Mouse (Mus musculus) MEL (cell line): ENCODE results near the gene Psenen. TPM values are rescaled to one million over a fixed set of nuclear protein-coding genes. Genes with fewer than 3 reads are reported as not detected.
A peak's percentile ranks its signal among the peaks of the same experiment; 100 is the strongest.

Source experiments
- DNase-seq: peaks from one replicate; pipeline ENCODE4 v3.0.0; 2011; ENCODE audit warnings: low read depth, low spot score
- H3K27ac ChIP-seq: 2 replicates; pipeline ENCODE4 v1.5.1; 2012; ENCODE audit warnings: low read depth, mild to moderate bottlenecking, control low read depth, low read length, moderate library complexity; ENCODE audit not compliant: control insufficient read depth
- H3K27me3 ChIP-seq, 2 experiments: fragments of 150-350 bp in 1 of 2; sonication (generic) in 1 of 2; 2 replicates each; pipeline ENCODE4 v1.6.1; 2012; ENCODE audit warnings: low read length in 2 of 2, mild to moderate bottlenecking in 2 of 2, improper control_type of control experiment in 1 of 2, moderate library complexity in 1 of 2; ENCODE audit not compliant: insufficient read depth in 2 of 2, control insufficient read depth in 1 of 2
- H3K36me3 ChIP-seq, 2 experiments: 2 replicates each; pipeline ENCODE4 v1.6.1; 2012 to 2014; ENCODE audit warnings: low read length in 2 of 2, improper control_type of control experiment in 1 of 2, inconsistent platforms in 1 of 2, mild to moderate bottlenecking in 1 of 2; ENCODE audit not compliant: insufficient read depth in 2 of 2, control insufficient read depth in 1 of 2
- H3K4me1 ChIP-seq, 2 experiments: fragments of 150-350 bp in 1 of 2; sonication (generic) in 1 of 2; 2 replicates each; pipeline ENCODE4 v1.6.1; 2012; ENCODE audit warnings: low read length in 2 of 2, improper control_type of control experiment in 1 of 2, mild to moderate bottlenecking in 1 of 2; ENCODE audit not compliant: insufficient read depth in 2 of 2, control insufficient read depth in 1 of 2
- H3K4me3 ChIP-seq, 2 experiments: fragments of 150-350 bp in 1 of 2; sonication (generic) in 1 of 2; 2 replicates each; pipeline ENCODE4 v1.5.1; 2012; ENCODE audit warnings: low read depth in 2 of 2, low read length in 2 of 2, mild to moderate bottlenecking in 2 of 2, moderate library complexity in 2 of 2, control low read depth in 1 of 2, improper control_type of control experiment in 1 of 2; ENCODE audit not compliant: control insufficient read depth in 1 of 2, insufficient read depth in 1 of 2
- H3K79me2 ChIP-seq: 2 replicates; pipeline ENCODE4 v1.6.1; 2012; ENCODE audit warnings: mild to moderate bottlenecking, low read length, moderate library complexity; ENCODE audit not compliant: control insufficient read depth, poor library complexity, insufficient read depth
- H3K9ac ChIP-seq: 2 replicates; pipeline ENCODE4 v1.6.1; 2012; ENCODE audit warnings: low read depth, mild to moderate bottlenecking, control low read depth, low read length, moderate library complexity; ENCODE audit not compliant: control insufficient read depth, poor library complexity, severe bottlenecking
- H3K9me3 ChIP-seq: fragments of 150-350 bp; sonication (generic); replicated peaks from 2 replicates; pipeline ENCODE4 v1.6.1; 2012; ENCODE audit warnings: mild to moderate bottlenecking, low read length, improper control_type of control experiment, moderate library complexity; ENCODE audit not compliant: insufficient read depth
- BHLHE40 ChIP-seq: IDR thresholded peaks from 2 replicates; pipeline ENCODE4 v1.6.1; 2012; ENCODE audit warnings: low read depth, mild to moderate bottlenecking, inconsistent platforms, low read length, improper control_type of control experiment, borderline replicate concordance
- CHD1 ChIP-seq: IDR thresholded peaks from 2 replicates; pipeline ENCODE4 v1.6.1; 2012; ENCODE audit warnings: low read depth, mild to moderate bottlenecking, inconsistent platforms, low read length, improper control_type of control experiment
- CHD2 ChIP-seq: IDR thresholded peaks from 2 replicates; pipeline ENCODE4 v1.6.1; 2011; ENCODE audit warnings: low read length, improper control_type of control experiment
- CTCF ChIP-seq, 3 experiments: IDR thresholded peaks in 2 of 3; conservative IDR thresholded peaks in 1 of 3; 2 replicates each; pipeline ENCODE4 v1.5.1; 2011 to 2012; ENCODE audit warnings: low read length in 3 of 3, low read depth in 2 of 3, mild to moderate bottlenecking in 2 of 3, improper control_type of control experiment in 1 of 3, inconsistent platforms in 1 of 3, mixed read lengths in 1 of 3, moderate library complexity in 1 of 3; ENCODE audit not compliant: control insufficient read depth in 1 of 3, insufficient read depth in 1 of 3, poor library complexity in 1 of 3, severe bottlenecking in 1 of 3
- E2F4 ChIP-seq: IDR thresholded peaks from 2 replicates; pipeline ENCODE4 v1.6.1; 2011; ENCODE audit warnings: low read depth, low read length, improper control_type of control experiment, borderline replicate concordance
- ELF1 ChIP-seq: IDR thresholded peaks from 2 replicates; pipeline ENCODE4 v1.6.1; 2014; ENCODE audit warnings: low read depth, mild to moderate bottlenecking, inconsistent platforms, low read length, improper control_type of control experiment, moderate library complexity
- EP300 ChIP-seq, 2 experiments: IDR thresholded peaks; 2 replicates each; pipeline ENCODE4 v1.6.1; 2011; ENCODE audit warnings: improper control_type of control experiment in 2 of 2, low read length in 2 of 2, low read depth in 1 of 2, mild to moderate bottlenecking in 1 of 2
- ETS1 ChIP-seq: IDR thresholded peaks from 2 replicates; pipeline ENCODE4 v1.6.1; 2012; ENCODE audit warnings: low read depth, mild to moderate bottlenecking, inconsistent platforms, low read length, improper control_type of control experiment, moderate library complexity
- GABPA ChIP-seq: IDR thresholded peaks from 2 replicates; pipeline ENCODE4 v1.6.1; 2012; ENCODE audit warnings: low read depth, mild to moderate bottlenecking, inconsistent platforms, low read length, improper control_type of control experiment, moderate library complexity
- GATA1 ChIP-seq: IDR thresholded peaks from 2 replicates; pipeline ENCODE4 v1.6.1; 2011; ENCODE audit warnings: low read depth, low read length, improper control_type of control experiment
- HCFC1 ChIP-seq: IDR thresholded peaks from 2 replicates; pipeline ENCODE4 v1.6.1; 2012; ENCODE audit warnings: low read depth, mild to moderate bottlenecking, inconsistent platforms, low read length, improper control_type of control experiment, moderate library complexity
- JUND ChIP-seq: IDR thresholded peaks from 2 replicates; pipeline ENCODE4 v1.6.1; 2011; ENCODE audit warnings: low read depth, mild to moderate bottlenecking, improper control_type of control experiment, low read length
- KAT2A ChIP-seq: conservative IDR thresholded peaks from 2 replicates; pipeline ENCODE4 v1.6.1; 2012; ENCODE audit warnings: low read depth, low read length, improper control_type of control experiment, inconsistent platforms
- MAX ChIP-seq: IDR thresholded peaks from 2 replicates; pipeline ENCODE4 v1.6.1; 2011; ENCODE audit warnings: low read length, improper control_type of control experiment
- MAZ ChIP-seq: IDR thresholded peaks from 2 replicates; pipeline ENCODE4 v1.6.1; 2012; ENCODE audit warnings: low read depth, mild to moderate bottlenecking, inconsistent platforms, low read length, improper control_type of control experiment
- MXI1 ChIP-seq: IDR thresholded peaks from 2 replicates; pipeline ENCODE4 v1.6.1; 2011; ENCODE audit warnings: mild to moderate bottlenecking, low read depth, low read length, improper control_type of control experiment
- MYB ChIP-seq: IDR thresholded peaks from 2 replicates; pipeline ENCODE4 v1.6.1; 2011; ENCODE audit warnings: mild to moderate bottlenecking, low read depth, low read length, improper control_type of control experiment
- MYC ChIP-seq: IDR thresholded peaks from 2 replicates; pipeline ENCODE4 v1.6.1; 2011; ENCODE audit warnings: low read depth, mild to moderate bottlenecking, low read length, improper control_type of control experiment, moderate library complexity
- NELFE ChIP-seq: IDR thresholded peaks from 2 replicates; pipeline ENCODE4 v1.6.1; 2011; ENCODE audit warnings: low read depth, low read length, improper control_type of control experiment
- NRF1 ChIP-seq: IDR thresholded peaks from 2 replicates; pipeline ENCODE4 v1.6.1; 2014; ENCODE audit warnings: low read depth, mild to moderate bottlenecking, inconsistent platforms, low read length, improper control_type of control experiment, moderate library complexity; ENCODE audit not compliant: poor library complexity, insufficient read depth, severe bottlenecking
- POLR2A ChIP-seq, 2 experiments: IDR thresholded peaks; 2 replicates each; pipeline ENCODE4 v1.6.1; 2011 to 2012; ENCODE audit warnings: low read length in 2 of 2, mild to moderate bottlenecking in 2 of 2, control low read depth in 1 of 2, improper control_type of control experiment in 1 of 2, low read depth in 1 of 2, moderate library complexity in 1 of 2; ENCODE audit not compliant: control insufficient read depth in 1 of 2, insufficient read depth in 1 of 2, poor library complexity in 1 of 2
- POLR2AphosphoS2 ChIP-seq: IDR thresholded peaks from 2 replicates; pipeline ENCODE4 v1.6.1; 2011; ENCODE audit warnings: low read length, improper control_type of control experiment
- POLR2AphosphoS5 ChIP-seq: IDR thresholded peaks from 2 replicates; pipeline ENCODE4 v1.6.1; 2012; ENCODE audit warnings: low read depth, borderline replicate concordance, mild to moderate bottlenecking, inconsistent platforms, low read length, moderate library complexity, mixed read lengths
- RAD21 ChIP-seq: IDR thresholded peaks from 2 replicates; pipeline ENCODE4 v1.6.1; 2011; ENCODE audit warnings: mild to moderate bottlenecking, low read depth, low read length, improper control_type of control experiment
- SIN3A ChIP-seq: IDR thresholded peaks from 2 replicates; pipeline ENCODE4 v1.6.1; 2012; ENCODE audit warnings: low read length, improper control_type of control experiment, inconsistent platforms
- SMC3 ChIP-seq: IDR thresholded peaks from 2 replicates; pipeline ENCODE4 v1.6.1; 2011; ENCODE audit warnings: low read depth, low read length, improper control_type of control experiment
- TAL1 ChIP-seq: IDR thresholded peaks from 2 replicates; pipeline ENCODE4 v1.6.1; 2012; ENCODE audit warnings: mild to moderate bottlenecking, inconsistent platforms, low read length, moderate library complexity, mixed read lengths
- TCF12 ChIP-seq: IDR thresholded peaks from 2 replicates; pipeline ENCODE4 v1.6.1; 2014; ENCODE audit warnings: low read depth, mild to moderate bottlenecking, inconsistent platforms, low read length, improper control_type of control experiment, moderate library complexity
- UBTF ChIP-seq: IDR thresholded peaks from 2 replicates; pipeline ENCODE4 v1.6.1; 2012; ENCODE audit warnings: low read depth, mild to moderate bottlenecking, inconsistent platforms, low read length, improper control_type of control experiment, moderate library complexity, borderline replicate concordance; ENCODE audit not compliant: insufficient read depth
- USF1 ChIP-seq: IDR thresholded peaks from 2 replicates; pipeline ENCODE4 v1.6.1; 2014; ENCODE audit warnings: low read depth, mild to moderate bottlenecking, inconsistent platforms, low read length, improper control_type of control experiment, moderate library complexity
- USF2 ChIP-seq, 2 experiments: IDR thresholded peaks; 2 replicates each; pipeline ENCODE4 v1.6.1; 2011 to 2012; ENCODE audit warnings: improper control_type of control experiment in 2 of 2, low read length in 2 of 2, borderline replicate concordance in 1 of 2, inconsistent platforms in 1 of 2, low read depth in 1 of 2, mild to moderate bottlenecking in 1 of 2; ENCODE audit not compliant: insufficient read depth in 1 of 2
- ZC3H11A ChIP-seq: IDR thresholded peaks from 2 replicates; pipeline ENCODE4 v1.6.1; 2012; ENCODE audit warnings: low read depth, mild to moderate bottlenecking, inconsistent platforms, low read length, improper control_type of control experiment
- ZKSCAN1 ChIP-seq: IDR thresholded peaks from 2 replicates; pipeline ENCODE4 v1.6.1; 2012; ENCODE audit warnings: low read depth, mild to moderate bottlenecking, inconsistent platforms, low read length, improper control_type of control experiment, moderate library complexity
- ZMIZ1 ChIP-seq: IDR thresholded peaks from 2 replicates; pipeline ENCODE4 v1.6.1; 2012; ENCODE audit warnings: low read depth, mild to moderate bottlenecking, inconsistent platforms, low read length, improper control_type of control experiment, moderate library complexity
- ZNF384 ChIP-seq: IDR thresholded peaks from 2 replicates; pipeline ENCODE4 v1.6.1; 2012; ENCODE audit warnings: low read depth, mild to moderate bottlenecking, inconsistent platforms, low read length, improper control_type of control experiment
- polyA plus RNA-seq, 2 experiments: library from polyadenylated mRNA; stranded (reverse) in 1 of 2; unstranded in 1 of 2; fragments of >175 nt in 1 of 2; fragments of >200 nt in 1 of 2; gene quantifications; 2 replicates each; pipeline versions ENCODE4 v1.2.1 to v1.2.4; 2012; ENCODE audit warnings: low replicate concordance in 2 of 2, low read depth in 1 of 2; ENCODE audit not compliant: insufficient read length in 2 of 2, insufficient read depth in 1 of 2, missing spikeins in 1 of 2
- total RNA-seq: library from RNA; depleted of rRNA; stranded (reverse); fragments of 300-350 nt; gene quantifications from 2 replicates; pipeline ENCODE4 v1.2.3, GENCODE M21; 2012

Gene Psenen
- total and polyA plus RNA-seq, 3 experiments, result 60.8 to 157 TPM; not detected in 1

DNA sequence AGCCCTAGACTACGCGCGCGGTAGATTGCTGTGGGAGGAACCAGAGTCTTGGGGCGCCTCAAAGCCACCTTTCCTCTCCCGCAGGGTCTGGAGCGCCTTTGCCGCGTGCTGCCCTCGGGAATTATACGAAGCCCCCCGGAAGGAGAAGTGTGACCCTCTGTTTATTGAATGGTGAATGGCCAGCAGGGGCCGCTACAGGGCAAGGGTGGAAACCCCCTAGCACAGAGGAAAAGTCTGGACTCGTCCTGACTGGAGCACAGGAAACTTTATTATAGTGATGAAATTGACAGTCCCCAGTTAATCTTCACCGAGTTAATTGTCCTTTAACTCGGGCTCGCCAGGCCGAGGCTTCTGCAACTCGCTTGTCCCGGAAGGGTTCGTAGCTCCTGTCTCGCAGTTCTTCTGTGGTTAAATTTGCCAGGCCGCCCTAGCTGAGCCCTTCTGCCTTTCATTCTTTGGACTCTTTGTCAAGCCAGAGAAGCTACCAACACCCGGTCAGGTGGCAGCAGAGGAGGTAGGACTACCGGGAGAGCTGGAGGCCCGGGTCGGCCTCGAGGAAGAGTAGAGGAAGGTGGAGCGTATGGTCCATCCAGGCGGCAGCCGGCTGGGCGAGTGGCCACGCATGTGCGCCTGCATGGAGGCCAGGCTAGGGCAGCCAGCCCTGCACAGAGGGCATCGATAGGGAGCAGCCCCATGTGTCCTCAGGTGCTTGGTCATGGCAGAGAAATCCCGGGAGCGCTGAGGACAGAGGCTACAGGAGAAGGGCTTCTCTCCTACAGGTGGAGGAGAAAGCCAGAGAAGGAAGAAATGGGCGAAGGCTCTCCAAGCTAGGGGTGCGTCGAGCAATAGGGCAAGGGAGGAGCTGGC is 26.2 kb upstream of the Psenen start:
- DNase-seq, result peak; percentile 85
- Histone ChIP-seq H3K27me3 (no peaks in the 10 kb centered on the region), H3K4me3 (peak overlapping the region; percentile 43 to 68), H3K4me1 (peaks cover 10 to 34% of the 10 kb centered on the region in 2 experiments; a peak in 3 of 4 replicates), H3K79me2 (peaks cover 36% of the 10 kb centered on the region), H3K9me3 (no peaks in the 10 kb centered on the region), H3K27ac (peak overlapping the region; percentile 70), H3K9ac (peak overlapping the region; percentile 79), H3K36me3 (peaks cover 1 to 13% of the 10 kb centered on the region in 2 experiments; a peak in 3 of 4 replicates)
- peak; percentile 48; the same call in 1 of the 2 replicates for TF ChIP-seq ELF1
- no peak for TF ChIP-seq ZKSCAN1
- TF ChIP-seq JUND, result no peak
- TF ChIP-seq ZC3H11A, result peak; percentile 58
- TF ChIP-seq TAL1, result no peak
- TF ChIP-seq RAD21, result peak; percentile 78
- TF ChIP-seq KAT2A, result no peak
- no peak for TF ChIP-seq EP300 (IDR thresholded peaks at IDR 0.05; ENCODE audit: low read depth in 1 of 2, low read length in 2 of 2)
- peak; percentile 60; the same call in 1 of the 2 replicates for TF ChIP-seq MYC
- TF ChIP-seq GATA1, result no peak
- no peak for TF ChIP-seq CHD1
- TF ChIP-seq BHLHE40, result no peak
- peak; percentile 63; the same call in 1 of the 2 replicates for TF ChIP-seq SIN3A
- no peak for TF ChIP-seq UBTF
- 0 out of 2 replicates have a peak, but pooled peaks have one; percentile 13 for TF ChIP-seq NRF1
- 0 out of 2 replicates have a peak, but pooled peaks have one; percentile 53 for TF ChIP-seq MAZ
- TF ChIP-seq ETS1, result no peak
- peak; percentile 62 for TF ChIP-seq SMC3
- no peak for TF ChIP-seq USF2 (IDR thresholded peaks at IDR 0.05; ENCODE audit: borderline replicate concordance in 1 of 2, insufficient read depth in 1 of 2, low read depth in 1 of 2, low read length in 2 of 2)
- TF ChIP-seq MYB, result no peak
- TF ChIP-seq POLR2AphosphoS2, result no peak
- no peak for TF ChIP-seq CHD2
- TF ChIP-seq POLR2AphosphoS5, result no peak
- peak; percentile 75 to 91 (median 86) for TF ChIP-seq CTCF (IDR thresholded peaks at IDR 0.05 in 2 of 3, conservative IDR thresholded peaks at IDR 0.05 in 1 of 3; ENCODE audit: control insufficient read depth in 1 of 3, insufficient read depth in 1 of 3, low read depth in 2 of 3, low read length in 3 of 3, poor library complexity in 1 of 3, severe bottlenecking in 1 of 3)
- TF ChIP-seq TCF12, result no peak
- TF ChIP-seq HCFC1, result no peak; the same call in 1 of the 2 replicates
- TF ChIP-seq E2F4, result no peak
- TF ChIP-seq USF1, result no peak
- no peak for TF ChIP-seq GABPA
- TF ChIP-seq MAX, result no peak
- no peak; the same call in 1 of the 2 replicates for TF ChIP-seq NELFE
- TF ChIP-seq POLR2A (IDR thresholded peaks at IDR 0.05; ENCODE audit: control insufficient read depth in 1 of 2, insufficient read depth in 1 of 2, low read depth in 1 of 2, low read length in 2 of 2, poor library complexity in 1 of 2), result no peak; a peak in 1 of 4 replicates
- no peak for TF ChIP-seq ZNF384
- TF ChIP-seq MXI1, result peak; percentile 77
- peak; percentile 56; the same call in 1 of the 2 replicates for TF ChIP-seq ZMIZ1
